Comparison of ENCODE assay signal across 22 mouse cellular contexts in the genomic region with DNA sequence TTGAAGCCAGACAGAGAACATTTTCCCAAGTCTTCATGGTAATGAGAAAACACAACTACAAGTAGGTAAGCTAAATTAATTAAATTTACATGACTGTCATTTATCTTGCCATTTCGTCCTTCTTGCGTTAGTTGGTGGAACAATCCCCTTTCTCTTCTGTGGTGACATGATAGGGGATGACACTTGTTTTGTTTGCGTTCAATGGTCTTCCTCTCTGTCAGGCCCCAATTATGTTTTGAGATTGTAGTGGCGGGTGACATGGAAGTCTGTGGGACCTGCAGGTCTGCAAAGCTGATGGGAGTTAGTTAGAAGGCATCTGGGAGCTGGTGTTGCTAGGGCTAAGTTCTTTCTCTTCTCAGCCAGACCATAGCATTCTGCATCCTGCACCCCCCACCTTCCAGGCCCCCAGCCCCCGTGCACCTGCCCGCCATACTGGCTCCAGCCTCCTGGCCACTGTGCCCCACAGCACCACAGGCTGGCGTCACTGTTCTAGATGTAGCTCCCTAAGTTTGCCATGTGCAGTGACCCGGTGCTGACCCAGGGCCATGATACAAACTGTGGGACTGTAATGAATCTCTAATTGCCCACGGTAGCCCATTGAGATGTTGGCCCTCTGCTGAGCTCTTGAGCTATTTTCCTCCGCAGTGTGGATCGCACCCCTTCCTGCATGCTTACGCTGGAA.
"Had no signal": no experiment of that assay in that cellular context is flagged by ENCODE, and none has a peak within 500 bp of the region (broad histone marks: within the 10 kb centered on the region; RNA-seq: fewer than 3 reads in every experiment).

No protein-coding gene starts in this region.

- H3K9ac ChIP-seq: heart, embryonic 12.5 days; hindbrain, embryonic 13.5 days; hindbrain, embryonic 15.5 days; kidney, embryonic 15.5 days; limb, embryonic 13.5 days; limb, embryonic 15.5 days; liver, embryonic 12.5 days; liver, embryonic 14.5 days had no signal

- ATAC-seq: hindbrain, postnatal 0 days; intestine, embryonic 16.5 days; liver, embryonic 12.5 days had no signal

- DNase-seq: gastrocnemius, adult 2 months; gastrocnemius, postnatal 10 days; gastrocnemius, postnatal 25 days; heart, adult 18-20 months; heart, postnatal 10 days; kidney, adult 11 months; kidney, adult 2 months; kidney, adult 9 months; kidney, postnatal 25 days; left cerebral cortex, postnatal 4 days had no signal

- H3K4me2 ChIP-seq: heart, embryonic 12.5 days; hindbrain, embryonic 13.5 days; hindbrain, embryonic 15.5 days; kidney, embryonic 15.5 days; limb, embryonic 13.5 days; limb, embryonic 15.5 days; liver, embryonic 12.5 days had no signal

- H3K4me1 ChIP-seq: heart, embryonic 10.5 days; heart, embryonic 12.5 days; hindbrain, embryonic 13.5 days; hindbrain, embryonic 15.5 days; kidney, embryonic 15.5 days; limb, embryonic 13.5 days; limb, embryonic 15.5 days; liver, embryonic 12.5 days had no signal

- H3K4me3 ChIP-seq: gastrocnemius, adult 2 months; heart, embryonic 10.5 days; heart, embryonic 12.5 days; hindbrain, embryonic 13.5 days; hindbrain, embryonic 15.5 days; kidney, embryonic 15.5 days; limb, embryonic 13.5 days; limb, embryonic 15.5 days; liver, embryonic 12.5 days had no signal

- H3K36me3 ChIP-seq: heart, embryonic 10.5 days; heart, embryonic 12.5 days; hindbrain, embryonic 13.5 days; hindbrain, embryonic 15.5 days; kidney, embryonic 15.5 days; limb, embryonic 13.5 days; limb, embryonic 15.5 days; liver, embryonic 12.5 days had no signal

- H3K27ac ChIP-seq: gastrocnemius, adult 2 months; heart, embryonic 10.5 days; hindbrain, embryonic 13.5 days; hindbrain, embryonic 15.5 days; hindbrain, postnatal 0 days; kidney, embryonic 15.5 days; kidney, postnatal 0 days; limb, embryonic 13.5 days; limb, embryonic 15.5 days; liver, embryonic 12.5 days; liver, embryonic 14.5 days had no signal

- H3K9me3 ChIP-seq: heart, embryonic 10.5 days; hindbrain, embryonic 13.5 days; hindbrain, embryonic 15.5 days; kidney, embryonic 15.5 days; limb, embryonic 13.5 days; limb, embryonic 15.5 days; liver, embryonic 12.5 days had no signal

- H3K27me3 ChIP-seq: heart, embryonic 12.5 days; hindbrain, embryonic 13.5 days; hindbrain, embryonic 15.5 days; kidney, embryonic 15.5 days; limb, embryonic 13.5 days; limb, embryonic 15.5 days; liver, embryonic 12.5 days had no signal
